Mouse (Mus musculus): ENCODE results near the gene Coq2. TPM values are rescaled to one million over a fixed set of nuclear protein-coding genes. Genes with fewer than 3 reads are reported as not detected.

Gene Coq2
- total RNA-seq, 2 experiments from 2014 or later = 61.8 to 62.4 TPM

GRCm38 (mm10) chr5:100622509-100623163 lies 52.3 kb downstream of the Coq2 start:
- intact Hi-C loops (cut with DNase I) = no loop called here
- DNase-seq = no peak

GRCm38 (mm10) chr5:100621876-100622508 lies 52.9 kb downstream of the Coq2 start:
- intact Hi-C loops (cut with DNase I) = no loop called here
- DNase-seq = no peak

- no peak for DNase-seq
- intact Hi-C loops (cut with DNase I) = no loop called here
Measured at GRCm38 (mm10) chr5:100620952-100621351, 54.0 kb downstream of the Coq2 start.

GRCm38 (mm10) chr5:100619586-100620275 lies 55.2 kb downstream of the Coq2 start:
- intact Hi-C loops (cut with DNase I) = no loop called here
- DNase-seq = no peak

- intact Hi-C loops (cut with DNase I) = no loop called here
- no peak for DNase-seq
Measured at GRCm38 (mm10) chr5:100613896-100614768, 60.8 kb downstream of the Coq2 start.

- intact Hi-C loops (cut with DNase I) = no loop called here
- no peak for DNase-seq
Measured at GRCm38 (mm10) chr5:100607868-100608267, 67.1 kb downstream of the Coq2 start.

- peak; percentile 40 for DNase-seq
- intact Hi-C loops (cut with DNase I) = no loop called here
Measured at GRCm38 (mm10) chr5:100607090-100607762, 67.7 kb downstream of the Coq2 start.

GRCm38 (mm10) chr5:100605828-100606229 lies 69.1 kb downstream of the Coq2 start:
- peak; percentile 82 to 83 for DNase-seq
- intact Hi-C loops (cut with DNase I) = no loop called here

Other genes with a start within 250 kb of the Coq2 start
- 10 to 100 TPM; 12.0 to 14.7 TPM for gene Lin54, start 174.5 kb downstream of the Coq2 start, total RNA-seq (2021)
- gene Cops4, start 156.8 kb downstream of the Coq2 start, total RNA-seq (2021) = 10 to 100 TPM; 82.2 to 87.9 TPM
- gene Plac8, start 102.9 kb downstream of the Coq2 start, total RNA-seq (2021) = 1 to 10 TPM; 2.1 to 3.1 TPM
- gene Hpse, start 44.6 kb upstream of the Coq2 start, total RNA-seq (2021) = under 1 TPM; 0.74 to 0.79 TPM
- gene Helq, start 123.5 kb upstream of the Coq2 start, total RNA-seq (2021) = 1 to 10 TPM; 4.8 to 5.9 TPM
- gene Mrps18c, start 123.5 kb upstream of the Coq2 start, total RNA-seq (2021) = 10 to 100 TPM; 83.3 to 85.1 TPM
- gene Abraxas1, start 145.8 kb upstream of the Coq2 start, total RNA-seq (2021) = 10 to 100 TPM; 12.8 to 17.4 TPM
- 10 to 100 TPM; 28.3 to 43.5 TPM for gene Gpat3, start 170.6 kb upstream of the Coq2 start, total RNA-seq (2021)

All from heart, postnatal 10 days (tissue).